Mouse (Mus musculus) layer of hippocampus, adult 9-10 months (tissue): ENCODE results near the gene Apoe.

Source experiments
- DNase-seq: peaks from one replicate; pipeline ENCODE4 v3.0.0; 2022; ENCODE audit warnings: low spot score

The Apoe gene

GRCm38 (mm10) chr7:19698907-19699826 lies at the start of gene Apoe:
Gene Apoe (minus strand): TSS chr7:19699188.
- no peak for DNase-seq

- no peak for DNase-seq
Observed at GRCm38 (mm10) chr7:19747420-19748218, 48.6 kb upstream of the Apoe start.

GRCm38 (mm10) chr7:19746426-19747201 lies 47.6 kb upstream of the Apoe start:
- no peak for DNase-seq

- DNase-seq, result no peak
Observed at GRCm38 (mm10) chr7:19745971-19746370, 47.0 kb upstream of the Apoe start.

- DNase-seq, result no peak
Observed at GRCm38 (mm10) chr7:19744590-19745385, 45.8 kb upstream of the Apoe start.

- DNase-seq, result no peak
Observed at GRCm38 (mm10) chr7:19743791-19744190, 44.8 kb upstream of the Apoe start.

GRCm38 (mm10) chr7:19742468-19742867 lies 43.5 kb upstream of the Apoe start:
- no peak for DNase-seq

GRCm38 (mm10) chr7:19741329-19742031 lies 42.5 kb upstream of the Apoe start:
- DNase-seq, result no peak

GRCm38 (mm10) chr7:19740269-19740668 lies 41.3 kb upstream of the Apoe start:
- DNase-seq, result no peak

GRCm38 (mm10) chr7:19738771-19739170 lies 39.8 kb upstream of the Apoe start:
- no peak for DNase-seq

GRCm38 (mm10) chr7:19736389-19737057 lies 37.5 kb upstream of the Apoe start:
- no peak for DNase-seq

- no peak for DNase-seq
Observed at GRCm38 (mm10) chr7:19734178-19734666, 35.2 kb upstream of the Apoe start.

- no peak for DNase-seq
Observed at GRCm38 (mm10) chr7:19726541-19726940, 27.6 kb upstream of the Apoe start.

- DNase-seq, result no peak
Observed at GRCm38 (mm10) chr7:19724167-19724566, 25.2 kb upstream of the Apoe start.

GRCm38 (mm10) chr7:19722754-19723195 lies 23.8 kb upstream of the Apoe start:
- DNase-seq, result no peak

- no peak for DNase-seq
Observed at GRCm38 (mm10) chr7:19719200-19719599, 20.2 kb upstream of the Apoe start.

- DNase-seq, result no peak
Observed at GRCm38 (mm10) chr7:19718297-19718952, 19.4 kb upstream of the Apoe start.

- DNase-seq, result no peak
Observed at GRCm38 (mm10) chr7:19717346-19717745, 18.4 kb upstream of the Apoe start.

GRCm38 (mm10) chr7:19716822-19717221 lies 17.8 kb upstream of the Apoe start:
- DNase-seq, result no peak
